Comparison of ENCODE assay signal across 15 mouse cellular contexts in genomic region chr17:29014235-29014634, GRCm38 (mm10). TPM values are rescaled to one million over a fixed set of nuclear protein-coding genes. Genes with fewer than 3 reads are reported as not detected.
DNase-seq lines count a peak whose midpoint lies in the region; ATAC-seq and TF ChIP-seq lines count a peak whose summit lies in the region.
"Had no signal": no experiment of that assay in that cellular context is flagged by ENCODE, and none has a peak within 500 bp of the region (broad histone marks: within the 10 kb centered on the region; RNA-seq: fewer than 3 reads in every experiment).

No protein-coding gene starts in this region.

- no peaks in the 10 kb centered on the region for H3K9me3 ChIP-seq in heart, embryonic 12.5 days (replicated peaks)
- no peaks in the 10 kb centered on the region for H3K9me3 ChIP-seq in heart, embryonic 10.5 days
- no peaks in the 10 kb centered on the region for H3K9me3 ChIP-seq in lung, embryonic 14.5 days (ENCODE audit: low read depth, low read length)
- H3K9me3 ChIP-seq in hindbrain, postnatal 0 days (ENCODE audit: low read length): no peaks in the 10 kb centered on the region
- H3K9me3 ChIP-seq: midbrain, embryonic 12.5 days had no signal

- peaks cover 5% of the 10 kb centered on the region for H3K4me1 ChIP-seq in heart, embryonic 12.5 days (replicated peaks)
- peaks cover 17% of the 10 kb centered on the region for H3K4me1 ChIP-seq in heart, embryonic 10.5 days
- no peaks in the 10 kb centered on the region for H3K4me1 ChIP-seq in lung, embryonic 14.5 days (ENCODE audit: insufficient read depth)
- H3K4me1 ChIP-seq in embryonic fibroblast, embryonic 13.5 days (ENCODE audit: control insufficient read depth, insufficient read depth, low read length): peaks cover 4% of the 10 kb centered on the region; the same call in 1 of the 2 replicates
- H3K4me1 ChIP-seq in hindbrain, postnatal 0 days (ENCODE audit: insufficient read depth, low read length): no peaks in the 10 kb centered on the region
- H3K4me1 ChIP-seq: midbrain, embryonic 12.5 days had no signal

- TF ChIP-seq POLR2A in embryonic fibroblast, embryonic 13.5 days (IDR thresholded peaks at IDR 0.05; ENCODE audit: low read depth, low read length): no peak

- no peak overlapping the region for H3K4me2 ChIP-seq in heart, embryonic 12.5 days
- H3K4me2 ChIP-seq in lung, embryonic 14.5 days: no peak overlapping the region
- H3K4me2 ChIP-seq in hindbrain, postnatal 0 days (ENCODE audit: low read depth, low read length): no peak overlapping the region
- H3K4me2 ChIP-seq: hindbrain, embryonic 14.5 days; midbrain, embryonic 12.5 days had no signal

- H3K36me3 ChIP-seq in heart, embryonic 12.5 days: no peaks in the 10 kb centered on the region
- H3K36me3 ChIP-seq in heart, embryonic 10.5 days: no peaks in the 10 kb centered on the region
- no peaks in the 10 kb centered on the region for H3K36me3 ChIP-seq in lung, embryonic 14.5 days (ENCODE audit: insufficient read depth)
- no peaks in the 10 kb centered on the region for H3K36me3 ChIP-seq in hindbrain, postnatal 0 days (ENCODE audit: insufficient read depth, low read length)
- H3K36me3 ChIP-seq: midbrain, embryonic 12.5 days had no signal

- no peak overlapping the region for H3K9ac ChIP-seq in heart, embryonic 12.5 days
- H3K9ac ChIP-seq in lung, embryonic 14.5 days: no peak overlapping the region
- no peak overlapping the region for H3K9ac ChIP-seq in hindbrain, postnatal 0 days (replicated peaks; ENCODE audit: low read length)
- H3K9ac ChIP-seq: hindbrain, embryonic 14.5 days; midbrain, embryonic 12.5 days had no signal

- no peak for TF ChIP-seq CTCF in lung, embryonic 14.5 days (IDR thresholded peaks at IDR 0.05; ENCODE audit: low read depth)
- TF ChIP-seq CTCF in embryonic fibroblast, embryonic 13.5 days (IDR thresholded peaks at IDR 0.05; ENCODE audit: borderline replicate concordance, insufficient read depth, low read length): no peak
- TF ChIP-seq CTCF in hindbrain, postnatal 0 days (IDR thresholded peaks at IDR 0.05; ENCODE audit: low read depth): no peak

- H3K4me3 ChIP-seq in heart, embryonic 12.5 days: no peak overlapping the region
- H3K4me3 ChIP-seq in heart, embryonic 10.5 days: no peak overlapping the region
- no peak overlapping the region for H3K4me3 ChIP-seq in lung, embryonic 14.5 days (ENCODE audit: low read depth, low read length)
- H3K4me3 ChIP-seq in embryonic fibroblast, embryonic 13.5 days (ENCODE audit: insufficient read depth, low read length): no peak overlapping the region
- H3K4me3 ChIP-seq in hindbrain, postnatal 0 days (ENCODE audit: low read length): no peak overlapping the region
- H3K4me3 ChIP-seq: layer of hippocampus, adult 2 months; midbrain, embryonic 12.5 days had no signal

- no peak for ATAC-seq in heart, embryonic 12.5 days (ENCODE audit: insufficient number of reproducible peaks, low FRiP score)
- ATAC-seq in lung, embryonic 14.5 days (ENCODE audit: insufficient read depth): peak; percentile 83
- ATAC-seq in hindbrain, postnatal 0 days: no peak
- ATAC-seq: forebrain, embryonic 16.5 days had no signal

- H3K27ac ChIP-seq in heart, embryonic 12.5 days (ENCODE audit: poor library complexity, severe bottlenecking): peak overlapping the region; percentile 44; the same call in 1 of the 2 replicates
- H3K27ac ChIP-seq in heart, embryonic 10.5 days: no peak overlapping the region
- H3K27ac ChIP-seq in lung, embryonic 14.5 days (ENCODE audit: low read depth): peak overlapping the region; percentile 54
- H3K27ac ChIP-seq in embryonic fibroblast, embryonic 13.5 days (ENCODE audit: insufficient read depth, low read length): 0 out of 2 replicates have a peak overlapping the region, but pooled peaks have one; percentile 31
- H3K27ac ChIP-seq in hindbrain, postnatal 0 days: no peak overlapping the region
- H3K27ac ChIP-seq: hindbrain, embryonic 14.5 days; layer of hippocampus, adult 2 months; midbrain, embryonic 12.5 days had no signal

- no peak for DNase-seq in heart, embryonic 10.5 days (ENCODE audit: low spot score)
- DNase-seq in lung, embryonic 14.5 days: peak; percentile 85
- no peak for DNase-seq in lung, postnatal 36 days
- DNase-seq in adipocyte (ENCODE audit: low spot score): peak; percentile 65
- DNase-seq in hindbrain, postnatal 0 days (ENCODE audit: low spot score): no peak
- no peak for DNase-seq in cerebellum, adult 9-10 months
- DNase-seq: cerebellum, adult 11 months; lung, adult 2 months; thymus, postnatal 25 days had no signal

- H3K27me3 ChIP-seq in heart, embryonic 12.5 days (replicated peaks): no peaks in the 10 kb centered on the region
- H3K27me3 ChIP-seq in heart, embryonic 10.5 days (ENCODE audit: insufficient read depth, poor library complexity, severe bottlenecking): no peaks in the 10 kb centered on the region
- no peaks in the 10 kb centered on the region for H3K27me3 ChIP-seq in lung, embryonic 14.5 days (ENCODE audit: insufficient read depth, low read length)
- H3K27me3 ChIP-seq in hindbrain, postnatal 0 days (ENCODE audit: insufficient read depth, low read length): no peaks in the 10 kb centered on the region
- H3K27me3 ChIP-seq: midbrain, embryonic 12.5 days had no signal

RNA-seq across cellular contexts. Expression of gene Stk38, which starts 6.4 kb away (rescaled TPM):
- polyA plus RNA-seq in heart, embryonic 12.5 days (2016; fragmentation: Nextera tagmentation; extraction: Ambion mirVana): 91.0 and 94.3 TPM in 2 replicates
- 92.2 and 93.7 TPM in 2 replicates for polyA plus RNA-seq in heart, embryonic 10.5 days (2016; fragmentation: Nextera tagmentation; extraction: Ambion mirVana)
- 103 and 104 TPM in 2 replicates for polyA plus RNA-seq in lung, embryonic 14.5 days (2014; fragmentation: Nextera tagmentation; extraction: Ambion mirVana)
- 89.4 and 102 TPM in 2 replicates for polyA plus RNA-seq in embryonic fibroblast, embryonic 13.5 days (2011; ENCODE audit: insufficient read length, low read depth, missing spikeins)
- 56.2 and 58.7 TPM in 2 replicates for total RNA-seq in hindbrain, postnatal 0 days (2014; rRNA removed)
- 52.7 and 60.8 TPM in 2 replicates for polyA plus RNA-seq in hindbrain, postnatal 0 days (2015; fragmentation: Nextera tagmentation; extraction: Ambion mirVana)

RNA-seq across cellular contexts. Expression of gene Srsf3, which starts 18.2 kb away (rescaled TPM):
- polyA plus RNA-seq in heart, embryonic 12.5 days (2016; fragmentation: Nextera tagmentation; extraction: Ambion mirVana): 406 and 412 TPM in 2 replicates
- polyA plus RNA-seq in heart, embryonic 10.5 days (2016; fragmentation: Nextera tagmentation; extraction: Ambion mirVana): 433 and 498 TPM in 2 replicates
- 716 and 730 TPM in 2 replicates for polyA plus RNA-seq in lung, embryonic 14.5 days (2014; fragmentation: Nextera tagmentation; extraction: Ambion mirVana)
- 253 and 262 TPM in 2 replicates for polyA plus RNA-seq in embryonic fibroblast, embryonic 13.5 days (2011; ENCODE audit: insufficient read length, low read depth, missing spikeins)
- total RNA-seq in hindbrain, postnatal 0 days (2014; rRNA removed): 139 and 147 TPM in 2 replicates
- polyA plus RNA-seq in hindbrain, postnatal 0 days (2015; fragmentation: Nextera tagmentation; extraction: Ambion mirVana): 298 and 315 TPM in 2 replicates

Comparison
In these comparisons a context has a peak if more than half of its experiments do, and no peak if none do; other contexts are left out.
1. H3K27ac ChIP-seq: peak in heart, embryonic 12.5 days (single experiment), lung, embryonic 14.5 days (single experiment) and embryonic fibroblast, embryonic 13.5 days (single experiment); none in heart, embryonic 10.5 days (single experiment) and hindbrain, postnatal 0 days (single experiment).
2. DNase-seq: peak in lung, embryonic 14.5 days (single experiment) and adipocyte (single experiment); none in heart, embryonic 10.5 days (single experiment), lung, postnatal 36 days (single experiment), hindbrain, postnatal 0 days (single experiment) and cerebellum, adult 9-10 months (single experiment).